In the genomic region with DNA sequence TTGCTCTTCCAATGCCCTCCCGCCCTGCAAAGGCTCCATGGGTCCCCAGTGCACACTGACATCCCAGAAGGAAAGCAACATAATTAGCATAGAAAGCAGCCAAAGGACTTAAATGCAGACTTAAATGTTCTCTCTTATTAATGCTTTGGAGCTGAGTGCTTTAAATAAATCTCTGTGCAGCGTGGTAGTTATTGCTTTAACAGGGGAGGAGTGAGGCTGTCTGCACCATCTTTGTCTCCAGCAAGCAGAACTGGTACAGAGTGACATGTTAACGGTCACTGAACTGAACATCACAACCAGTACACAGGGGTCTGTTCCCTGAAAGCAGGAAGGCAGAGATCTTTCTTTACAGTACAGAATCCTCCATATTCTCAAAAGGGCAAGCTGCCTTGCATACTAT, we compare ENCODE assay signal across 31 mouse cellular contexts. TPM values are rescaled to one million over a fixed set of nuclear protein-coding genes. Genes with fewer than 3 reads are reported as not detected.
DNase-seq lines count a peak whose midpoint lies in the region; ATAC-seq and TF ChIP-seq lines count a peak whose summit lies in the region.
"Had no signal": no experiment of that assay in that cellular context is flagged by ENCODE, and none has a peak within 500 bp of the region (broad histone marks: within the 10 kb centered on the region; RNA-seq: fewer than 3 reads in every experiment).

No protein-coding gene starts in this region.

- no peak for TF ChIP-seq CTCF in hindbrain, postnatal 0 days (IDR thresholded peaks at IDR 0.05; ENCODE audit: low read depth)
- no peak for TF ChIP-seq CTCF in olfactory bulb, adult 2 months (IDR thresholded peaks at IDR 0.05; ENCODE audit: insufficient read depth, low read depth, low read length)

- no peak for TF ChIP-seq POLR2A in olfactory bulb, adult 2 months (IDR thresholded peaks at IDR 0.05; ENCODE audit: insufficient read depth, low read depth, low read length)

- no peaks in the 10 kb centered on the region for H3K27me3 ChIP-seq in hindbrain, embryonic 13.5 days
- H3K27me3 ChIP-seq in hindbrain, postnatal 0 days (ENCODE audit: insufficient read depth, low read length) = no peaks in the 10 kb centered on the region
- H3K27me3 ChIP-seq in neural tube, embryonic 13.5 days = no peaks in the 10 kb centered on the region
- H3K27me3 ChIP-seq: CH12.LX; embryonic facial prominence, embryonic 13.5 days; forebrain, embryonic 12.5 days; heart, embryonic 13.5 days; intestine, embryonic 15.5 days; Patski had no signal

- ATAC-seq in frontal cortex, adult (ENCODE audit: low TSS enrichment) = 0 out of 2 replicates have a peak, but pooled peaks have one; percentile 44
- no peak for ATAC-seq in hindbrain, embryonic 13.5 days (ENCODE audit: low FRiP score)
- no peak for ATAC-seq in hindbrain, postnatal 0 days
- ATAC-seq in neural tube, embryonic 13.5 days (ENCODE audit: low read depth) = no peak; the same call in 1 of the 2 replicates
- ATAC-seq: forebrain, embryonic 16.5 days; intestine, embryonic 15.5 days; Patski had no signal

- H3K4me1 ChIP-seq in hindbrain, embryonic 13.5 days (replicated peaks) = peaks cover 6% of the 10 kb centered on the region; the same call in 1 of the 2 replicates
- no peaks in the 10 kb centered on the region for H3K4me1 ChIP-seq in hindbrain, postnatal 0 days (ENCODE audit: insufficient read depth, low read length)
- peaks cover 9% of the 10 kb centered on the region; the same call in 1 of the 2 replicates for H3K4me1 ChIP-seq in neural tube, embryonic 13.5 days (replicated peaks)
- H3K4me1 ChIP-seq in olfactory bulb, adult 2 months (ENCODE audit: control insufficient read depth, insufficient read depth, low read length) = peaks cover 9% of the 10 kb centered on the region
- H3K4me1 ChIP-seq: embryonic facial prominence, embryonic 10.5 days; embryonic facial prominence, embryonic 13.5 days; forebrain, embryonic 12.5 days; heart, embryonic 13.5 days; intestine, embryonic 15.5 days had no signal

- no peaks in the 10 kb centered on the region for H3K9me3 ChIP-seq in hindbrain, embryonic 13.5 days
- no peaks in the 10 kb centered on the region for H3K9me3 ChIP-seq in hindbrain, postnatal 0 days (ENCODE audit: low read length)
- H3K9me3 ChIP-seq in neural tube, embryonic 13.5 days = no peaks in the 10 kb centered on the region
- H3K9me3 ChIP-seq: embryonic facial prominence, embryonic 10.5 days; embryonic facial prominence, embryonic 13.5 days; forebrain, embryonic 12.5 days; G1E; heart, embryonic 13.5 days; intestine, embryonic 15.5 days had no signal

- no peak overlapping the region for H3K4me3 ChIP-seq in hindbrain, embryonic 13.5 days
- no peak overlapping the region for H3K4me3 ChIP-seq in hindbrain, postnatal 0 days (ENCODE audit: low read length)
- H3K4me3 ChIP-seq in neural tube, embryonic 13.5 days = no peak overlapping the region
- H3K4me3 ChIP-seq in olfactory bulb, adult 2 months (ENCODE audit: insufficient read depth, low read depth, low read length) = no peak overlapping the region
- H3K4me3 ChIP-seq: embryonic facial prominence, embryonic 10.5 days; embryonic facial prominence, embryonic 13.5 days; erythroblast, embryonic 14.5 days; forebrain, embryonic 12.5 days; heart, embryonic 13.5 days; intestine, embryonic 15.5 days had no signal

- H3K27ac ChIP-seq in hindbrain, embryonic 13.5 days = peak overlapping the region; percentile 35; the same call in 1 of the 2 replicates
- H3K27ac ChIP-seq in hindbrain, postnatal 0 days = no peak overlapping the region
- H3K27ac ChIP-seq in neural tube, embryonic 13.5 days (replicated peaks) = peak overlapping the region; percentile 70
- H3K27ac ChIP-seq in olfactory bulb, adult 2 months (ENCODE audit: insufficient read depth, low read depth, low read length) = peak overlapping the region; percentile 97
- H3K27ac ChIP-seq: embryonic facial prominence, embryonic 10.5 days; embryonic facial prominence, embryonic 13.5 days; forebrain, embryonic 12.5 days; heart, embryonic 13.5 days; hindbrain, embryonic 14.5 days; intestine, embryonic 15.5 days had no signal

- no peak overlapping the region for H3K9ac ChIP-seq in hindbrain, embryonic 13.5 days
- no peak overlapping the region for H3K9ac ChIP-seq in hindbrain, postnatal 0 days (replicated peaks; ENCODE audit: low read length)
- H3K9ac ChIP-seq in neural tube, embryonic 13.5 days = 0 out of 2 replicates have a peak overlapping the region, but pooled peaks have one; percentile 27
- H3K9ac ChIP-seq: embryonic facial prominence, embryonic 13.5 days; forebrain, embryonic 12.5 days; heart, embryonic 13.5 days; hindbrain, embryonic 14.5 days; intestine, embryonic 15.5 days had no signal

- no peak for DNase-seq in frontal cortex, postnatal 10 days (ENCODE audit: low spot score in 2 of 2)
- no peak for DNase-seq in hindbrain, postnatal 0 days (ENCODE audit: low spot score)
- DNase-seq in neural tube, embryonic 10.5 days (ENCODE audit: extremely low spot score, low spot score) = no peak
- no peak for DNase-seq in right cerebral cortex, postnatal 10 days (ENCODE audit: low spot score in 2 of 2)
- DNase-seq: adrenal gland, postnatal 10 days; adrenal gland, postnatal 36 days; B cell, adult 2 months; cerebellum, adult 11 months; cerebellum, adult 2 months; cerebellum, adult 9-11 months; cerebellum, postnatal 25 days; embryo, embryonic 11 days; gastrocnemius, postnatal 10 days; gastrocnemius, postnatal 36 days; heart, postnatal 14 days; kidney, adult 11 months had no signal

- H3K36me3 ChIP-seq in hindbrain, embryonic 13.5 days = peaks cover 27% of the 10 kb centered on the region
- H3K36me3 ChIP-seq in hindbrain, postnatal 0 days (ENCODE audit: insufficient read depth, low read length) = peaks cover 3% of the 10 kb centered on the region; the same call in 1 of the 2 replicates
- H3K36me3 ChIP-seq in neural tube, embryonic 13.5 days = peaks cover 18% of the 10 kb centered on the region
- H3K36me3 ChIP-seq: intestine, embryonic 15.5 days had no signal

- H3K4me2 ChIP-seq in hindbrain, embryonic 13.5 days = no peak overlapping the region
- H3K4me2 ChIP-seq in hindbrain, postnatal 0 days (ENCODE audit: low read depth, low read length) = no peak overlapping the region
- H3K4me2 ChIP-seq in neural tube, embryonic 13.5 days = no peak overlapping the region
- H3K4me2 ChIP-seq: embryonic facial prominence, embryonic 13.5 days; forebrain, embryonic 12.5 days; heart, embryonic 13.5 days; hindbrain, embryonic 14.5 days; intestine, embryonic 15.5 days had no signal

- 82% methylated on average over 3 of the region's 3 CpGs for WGBS in hindbrain, embryonic 13.5 days
- WGBS in hindbrain, postnatal 0 days = 73% methylated on average over 3 of the region's 3 CpGs
- 65% methylated on average over 3 of the region's 3 CpGs for WGBS in neural tube, embryonic 13.5 days
- WGBS in olfactory bulb, adult 2 months = 25% methylated on average over 3 of the region's 3 CpGs

RNA-seq across cellular contexts. Expression of a gene that starts 29.6 kb away (rescaled TPM):
- polyA plus RNA-seq in hindbrain, embryonic 13.5 days (2015; fragmentation: Nextera tagmentation; extraction: Ambion mirVana) = 18.8 and 20.1 TPM in 2 replicates
- 8.8 and 17.4 TPM in 2 replicates for total RNA-seq in hindbrain, postnatal 0 days (2014; rRNA removed)
- polyA plus RNA-seq in hindbrain, postnatal 0 days (2015; fragmentation: Nextera tagmentation; extraction: Ambion mirVana) = 20.6 and 22.3 TPM in 2 replicates
- 18.2 and 22.0 TPM in 2 replicates for polyA plus RNA-seq in neural tube, embryonic 13.5 days (2015; fragmentation: Nextera tagmentation; extraction: Ambion mirVana)
- polyA plus RNA-seq in olfactory bulb, adult 2 months (2012; ENCODE audit: insufficient read depth, insufficient read length, low replicate concordance, missing spikeins) = not detected in 2 replicates
